Mouse (Mus musculus) intestine, embryonic 14.5 days (tissue): ENCODE data around the gene Ccnk. TPM values are rescaled to one million over a fixed set of nuclear protein-coding genes. Genes with fewer than 3 reads are reported as not detected.

Experiments used
- ATAC-seq: fragments of 200-750 bp; cut with Nextera tagmentation; replicated peaks from 2 replicates; pipeline ENCODE4 v1.8.0; 2017; ENCODE audit warnings: low read depth, moderate number of reproducible peaks, moderate TSS enrichment, moderate library complexity; ENCODE audit not compliant: low FRiP score, low TSS enrichment
- DNase-seq: peaks from one replicate; pipeline ENCODE4 v3.0.0-alpha.2; 2018; ENCODE audit warnings: low spot score
- H3K27ac ChIP-seq: fragments of 300-500 bp; sonication (generic); 2 replicates; pipeline ENCODE4 v1.5.1; 2014; ENCODE audit warnings: low read depth, mild to moderate bottlenecking, control low read depth
- H3K27me3 ChIP-seq: fragments of 300-500 bp; sonication (generic); replicated peaks from 2 replicates; pipeline ENCODE4 v1.6.1; 2014; ENCODE audit warnings: low read length, control low read depth; ENCODE audit not compliant: control insufficient read depth, insufficient read depth
- H3K36me3 ChIP-seq: fragments of 300-500 bp; sonication (generic); 2 replicates; pipeline ENCODE4 v1.6.1; 2014; ENCODE audit warnings: low read length, control low read depth; ENCODE audit not compliant: control insufficient read depth, insufficient read depth
- H3K4me1 ChIP-seq: fragments of 300-500 bp; sonication (generic); replicated peaks from 2 replicates; pipeline ENCODE4 v1.6.1; 2014; ENCODE audit warnings: low read length, control low read depth, mixed read lengths; ENCODE audit not compliant: control insufficient read depth, insufficient read depth
- H3K4me2 ChIP-seq: fragments of 300-500 bp; sonication (generic); 2 replicates; pipeline ENCODE4 v1.6.1; 2014; ENCODE audit warnings: low read length
- H3K4me3 ChIP-seq: fragments of 300-500 bp; sonication (generic); 2 replicates; pipeline ENCODE4 v1.5.1; 2014; ENCODE audit warnings: low read depth, low read length, control low read depth, mixed read lengths
- H3K9ac ChIP-seq: fragments of 300-500 bp; sonication (generic); 2 replicates; pipeline ENCODE4 v1.6.1; 2014; ENCODE audit warnings: mild to moderate bottlenecking, low read length
- H3K9me3 ChIP-seq: fragments of 300-500 bp; sonication (generic); 2 replicates; pipeline ENCODE4 v1.6.1; 2016; ENCODE audit warnings: low read length, control low read depth; ENCODE audit not compliant: control insufficient read depth
- WGBS: fragments of 180-500 bp; shearing (Covaris S2); extraction: QIAGEN DNeasy Blood & Tissue Kit; methylation state at CpG from one replicate; pipeline ENCODE4 v1.1.7; 2014; 5-methylcytosine and 5-hydroxymethylcytosine counted together
- polyA plus RNA-seq: library from polyadenylated mRNA; unstranded; fragments of >200 nt; fragmentation: Nextera tagmentation; extraction: Ambion mirVana; gene quantifications from 2 replicates; pipeline ENCODE4 v1.2.1, GENCODE M21; 2014

Gene Ccnk
- polyA plus RNA-seq, 1 experiment from 2014 or later: 5.1 TPM

- Histone ChIP-seq H3K27me3 (no peaks in the 10 kb centered on the region), H3K4me3 (no peak overlapping the region), H3K4me2 (no peak overlapping the region), H3K9ac (no peak overlapping the region), H3K9me3 (no peaks in the 10 kb centered on the region), H3K27ac (no peak overlapping the region), H3K4me1 (peaks cover 4% of the 10 kb centered on the region; the same call in 1 of the 2 replicates), H3K36me3 (peaks cover 62% of the 10 kb centered on the region)
- ATAC-seq: no peak
- no peak for DNase-seq
- 81% methylated on average over 12 of the region's 12 CpGs for WGBS
Measured at GRCm38 (mm10) chr12:108204978-108205377, 25.6 kb downstream of the Ccnk start.

GRCm38 (mm10) chr12:108206641-108207040, 27.3 kb downstream of the Ccnk start:
- 6% methylated on average over 5 of the region's 5 CpGs for WGBS
- peak; percentile 61 for ATAC-seq
- H3K4me3 ChIP-seq: no peak overlapping the region

GRCm38 (mm10) chr12:108208216-108208615, 28.8 kb downstream of the Ccnk start:
- ATAC-seq (no peak), DNase-seq (no peak)
- Histone ChIP-seq H3K27ac (no peak overlapping the region), H3K36me3 (peaks cover 32% of the 10 kb centered on the region), H3K4me1 (peaks cover 13% of the 10 kb centered on the region), H3K27me3 (no peaks in the 10 kb centered on the region), H3K9ac (no peak overlapping the region), H3K4me2 (no peak overlapping the region), H3K9me3 (no peaks in the 10 kb centered on the region), H3K4me3 (no peak overlapping the region)
- 91% methylated on average over 9 of the region's 9 CpGs for WGBS

More at GRCm38 (mm10) chr12:108206641-108207040, 27.3 kb downstream of the Ccnk start:
- DNase-seq: peak; percentile 95
- H3K4me1 ChIP-seq: peaks cover 5% of the 10 kb centered on the region
- no peak overlapping the region for H3K9ac ChIP-seq
- no peak overlapping the region for H3K27ac ChIP-seq
- H3K36me3 ChIP-seq: peaks cover 46% of the 10 kb centered on the region
- no peak overlapping the region for H3K4me2 ChIP-seq
- no peaks in the 10 kb centered on the region for H3K9me3 ChIP-seq
- no peaks in the 10 kb centered on the region for H3K27me3 ChIP-seq

- DNase-seq (peak; percentile 90), ATAC-seq (peak; percentile 13; the same call in 1 of the 2 replicates)
- Histone ChIP-seq H3K36me3 (peaks cover 28% of the 10 kb centered on the region; the same call in 1 of the 2 replicates), H3K9me3 (no peaks in the 10 kb centered on the region), H3K27ac (no peak overlapping the region), H3K27me3 (no peaks in the 10 kb centered on the region), H3K9ac (no peak overlapping the region), H3K4me2 (no peak overlapping the region), H3K4me3 (no peak overlapping the region), H3K4me1 (peaks cover 13% of the 10 kb centered on the region)
- 32% methylated on average over 13 of the region's 13 CpGs for WGBS
Measured at GRCm38 (mm10) chr12:108208726-108209438, 29.5 kb downstream of the Ccnk start.

- no peaks in the 10 kb centered on the region for H3K27me3 ChIP-seq
- H3K4me1 ChIP-seq: peaks cover 16% of the 10 kb centered on the region
- DNase-seq (no peak), ATAC-seq (no peak)
- H3K9ac ChIP-seq: no peak overlapping the region
- WGBS: 89% methylated on average over 15 of the region's 15 CpGs
- no peak overlapping the region for H3K27ac ChIP-seq
- H3K9me3 ChIP-seq: no peaks in the 10 kb centered on the region
- H3K4me3 ChIP-seq: no peak overlapping the region
- H3K36me3 ChIP-seq: peaks cover 10% of the 10 kb centered on the region; the same call in 1 of the 2 replicates
- no peak overlapping the region for H3K4me2 ChIP-seq
Measured at GRCm38 (mm10) chr12:108210623-108211022, 31.2 kb downstream of the Ccnk start.

- 32% methylated on average over 5 of the region's 5 CpGs for WGBS
- ATAC-seq: no peak
Measured at GRCm38 (mm10) chr12:108212071-108212470, 32.7 kb downstream of the Ccnk start.

GRCm38 (mm10) chr12:108212476-108212875, 33.1 kb downstream of the Ccnk start:
- Histone ChIP-seq H3K9ac (no peak overlapping the region), H3K36me3 (peaks cover 1% of the 10 kb centered on the region; the same call in 1 of the 2 replicates), H3K27me3 (no peaks in the 10 kb centered on the region), H3K4me3 (no peak overlapping the region), H3K4me1 (peaks cover 16% of the 10 kb centered on the region), H3K27ac (no peak overlapping the region), H3K9me3 (no peaks in the 10 kb centered on the region), H3K4me2 (no peak overlapping the region)
- no peak for DNase-seq
- WGBS: 79% methylated on average over 6 of the region's 6 CpGs
- no peak for ATAC-seq

More at GRCm38 (mm10) chr12:108212071-108212470, 32.7 kb downstream of the Ccnk start:
- H3K9me3 ChIP-seq: no peaks in the 10 kb centered on the region
- DNase-seq: no peak
- H3K27ac ChIP-seq: 0 out of 2 replicates have a peak overlapping the region, but pooled peaks have one; percentile 22
- H3K36me3 ChIP-seq: peaks cover 5% of the 10 kb centered on the region; the same call in 1 of the 2 replicates
- H3K4me1 ChIP-seq: peaks cover 16% of the 10 kb centered on the region
- no peak overlapping the region for H3K9ac ChIP-seq
- no peak overlapping the region for H3K4me3 ChIP-seq
- H3K4me2 ChIP-seq: no peak overlapping the region
- H3K27me3 ChIP-seq: no peaks in the 10 kb centered on the region

- H3K27ac ChIP-seq: no peak overlapping the region
- H3K9me3 ChIP-seq: no peaks in the 10 kb centered on the region
- ATAC-seq (no peak), DNase-seq (no peak)
- H3K36me3 ChIP-seq: no peaks in the 10 kb centered on the region
- H3K4me3 ChIP-seq: no peak overlapping the region
- H3K9ac ChIP-seq: no peak overlapping the region
- H3K4me2 ChIP-seq: no peak overlapping the region
- 43% methylated on average over 18 of the region's 18 CpGs for WGBS
- H3K27me3 ChIP-seq: no peaks in the 10 kb centered on the region
- peaks cover 16% of the 10 kb centered on the region for H3K4me1 ChIP-seq
Measured at GRCm38 (mm10) chr12:108213090-108214041, 34.0 kb downstream of the Ccnk start.
